Mouse (Mus musculus): ENCODE data around the gene Gm3542.
"Not testable (repeated sequence)": the region's sequence is repeated elsewhere in the genome, so short reads cannot be mapped to it uniquely, and the experiment has no call there.

Gene Gm3542

DNA sequence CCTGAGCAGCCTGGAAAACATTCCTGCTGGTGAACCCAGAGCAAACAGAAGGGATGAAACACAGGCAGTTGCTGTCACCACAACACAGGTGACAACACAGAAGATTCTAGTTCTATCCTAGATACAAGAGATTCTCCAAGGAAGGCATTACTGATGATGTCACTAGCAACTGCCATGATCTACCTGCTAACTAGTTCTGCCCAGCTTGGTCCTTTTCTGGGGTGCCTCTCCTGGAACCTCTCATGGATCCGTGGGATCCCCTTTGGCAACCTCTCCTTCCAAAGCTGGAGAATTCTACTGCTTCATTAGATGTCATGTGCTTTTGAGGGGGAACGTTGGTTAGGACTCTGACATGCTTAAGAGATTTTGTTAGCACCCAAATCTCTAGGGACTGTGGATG is at the start of gene Gm3542:
Gene Gm3542 (minus strand): TSS at position 101 of the 400 bp plus-strand sequence.
- not testable (repeated sequence) for DNase-seq (ENCODE audit: low spot score)
